Mouse (Mus musculus): Measurements from ENCODE around the gene Tmem132d.
"Not testable (repeated sequence)": the region's sequence is repeated elsewhere in the genome, so short reads cannot be mapped to it uniquely, and the experiment has no call there.

DNA sequence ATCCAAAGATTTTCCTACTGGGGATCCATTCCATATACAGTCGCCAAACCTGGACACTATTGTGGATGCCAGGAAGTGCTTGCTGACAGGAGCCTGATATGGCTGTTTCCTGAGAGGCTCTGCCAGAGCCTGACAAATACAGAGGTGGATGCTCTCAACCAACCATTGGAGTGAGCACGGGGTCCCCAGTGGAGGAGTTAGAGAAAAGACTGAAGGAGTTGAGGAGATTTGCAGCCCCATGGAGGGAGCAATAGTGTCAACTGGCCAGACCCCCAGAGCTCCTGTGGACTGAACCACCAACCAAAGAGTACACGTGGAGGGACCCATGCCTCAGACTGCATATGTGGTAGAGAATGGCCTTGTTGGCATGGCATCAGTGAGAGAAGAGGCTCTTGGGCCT, 490.7 kb downstream of the Tmem132d start:
- not testable (repeated sequence) for TF ChIP-seq ZC3H11A (IDR thresholded peaks at IDR 0.05; ENCODE audit: borderline replicate concordance, low read depth, low read length); ZNF384 (IDR thresholded peaks at IDR 0.05; ENCODE audit: low read depth, low read length); CHD2 (IDR thresholded peaks at IDR 0.05; ENCODE audit: low read depth, low read length); HCFC1 (IDR thresholded peaks at IDR 0.05; ENCODE audit: borderline replicate concordance, insufficient read depth, low read length)
